Mouse (Mus musculus): ENCODE measurements around the gene Gm20388. TPM values are rescaled to one million over a fixed set of nuclear protein-coding genes. Genes with fewer than 3 reads are reported as not detected.
A peak's percentile ranks its signal among the peaks of the same experiment; 100 is the strongest.

Gm20388 gene
- polyA plus RNA-seq, 1 experiment from 2014 or later = 8.3 TPM

DNA sequence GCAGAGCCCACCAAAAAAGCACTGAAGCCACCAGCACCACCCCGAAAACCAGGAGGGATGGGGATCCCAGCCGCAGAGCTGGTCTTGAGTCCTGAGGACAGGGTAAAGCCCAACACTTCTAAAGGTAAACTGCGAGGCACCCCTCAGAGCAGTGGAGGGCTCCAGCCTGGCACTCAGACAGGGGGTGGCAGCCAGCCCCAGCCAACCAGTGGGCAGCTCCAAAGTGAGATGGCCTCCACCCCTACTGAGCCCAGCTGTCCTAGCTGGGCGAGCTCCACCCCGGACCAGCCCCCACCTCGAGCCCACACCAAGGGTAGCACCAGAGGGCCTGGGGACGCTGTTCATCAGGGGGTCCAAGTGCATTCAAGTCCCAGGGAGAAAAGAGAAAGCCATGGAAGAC is 2359.9 kb downstream of the Gm20388 start:
- no peak for DNase-seq (ENCODE audit: low spot score)
- Histone ChIP-seq H3K4me2 (ENCODE audit: low read length) (no peak overlapping the region), H3K36me3 (ENCODE audit: control insufficient read depth, insufficient read depth, low read length) (no peaks in the 10 kb centered on the region), H3K4me1 (replicated peaks; ENCODE audit: control insufficient read depth, insufficient read depth, low read length) (peaks cover 12% of the 10 kb centered on the region), H3K9ac (ENCODE audit: low read length) (no peak overlapping the region), H3K9me3 (ENCODE audit: control insufficient read depth, low read length) (no peaks in the 10 kb centered on the region), H3K27me3 (replicated peaks; ENCODE audit: control insufficient read depth, insufficient read depth, low read length) (peaks cover 8% of the 10 kb centered on the region; the same call in 1 of the 2 replicates), H3K27ac (ENCODE audit: low read depth) (no peak overlapping the region), H3K4me3 (ENCODE audit: low read depth, low read length) (no peak overlapping the region)
- ATAC-seq (replicated peaks; ENCODE audit: low FRiP score, low TSS enrichment, low read depth) = no peak
- 75% methylated on average over 7 of the region's 7 CpGs for WGBS

DNA sequence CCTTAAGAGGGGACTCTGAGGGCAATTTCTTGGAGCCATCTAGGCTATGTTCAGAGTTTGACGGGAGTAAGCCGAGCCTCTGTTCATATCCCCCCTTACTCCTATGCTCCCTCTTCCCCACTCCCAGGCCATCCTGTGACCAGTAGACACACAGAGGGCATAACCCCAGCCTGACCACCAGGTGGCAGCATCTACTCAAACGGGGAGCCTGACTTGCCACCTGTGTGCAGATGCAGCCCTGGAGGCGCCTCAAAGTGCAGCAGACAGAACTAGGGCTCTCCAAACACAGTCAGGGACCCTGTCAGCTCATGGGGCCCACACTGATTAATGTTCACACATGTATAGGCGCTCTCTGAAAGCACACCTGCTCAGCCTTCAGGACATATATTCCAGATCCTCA is 2362.5 kb downstream of the Gm20388 start:
- Histone ChIP-seq H3K4me2 (ENCODE audit: low read length) (no peak overlapping the region), H3K4me3 (ENCODE audit: low read depth, low read length) (no peak overlapping the region), H3K9ac (ENCODE audit: low read length) (no peak overlapping the region), H3K27me3 (replicated peaks; ENCODE audit: control insufficient read depth, insufficient read depth, low read length) (peaks cover 8% of the 10 kb centered on the region; the same call in 1 of the 2 replicates), H3K27ac (ENCODE audit: low read depth) (no peak overlapping the region), H3K36me3 (ENCODE audit: control insufficient read depth, insufficient read depth, low read length) (no peaks in the 10 kb centered on the region), H3K4me1 (replicated peaks; ENCODE audit: control insufficient read depth, insufficient read depth, low read length) (peaks cover 12% of the 10 kb centered on the region), H3K9me3 (ENCODE audit: control insufficient read depth, low read length) (no peaks in the 10 kb centered on the region)
- DNase-seq (ENCODE audit: low spot score) = peak; percentile 92
- WGBS = 10% methylated on average over 5 of the region's 5 CpGs
- peak; percentile 72 for ATAC-seq (replicated peaks; ENCODE audit: low FRiP score, low TSS enrichment, low read depth)

DNA sequence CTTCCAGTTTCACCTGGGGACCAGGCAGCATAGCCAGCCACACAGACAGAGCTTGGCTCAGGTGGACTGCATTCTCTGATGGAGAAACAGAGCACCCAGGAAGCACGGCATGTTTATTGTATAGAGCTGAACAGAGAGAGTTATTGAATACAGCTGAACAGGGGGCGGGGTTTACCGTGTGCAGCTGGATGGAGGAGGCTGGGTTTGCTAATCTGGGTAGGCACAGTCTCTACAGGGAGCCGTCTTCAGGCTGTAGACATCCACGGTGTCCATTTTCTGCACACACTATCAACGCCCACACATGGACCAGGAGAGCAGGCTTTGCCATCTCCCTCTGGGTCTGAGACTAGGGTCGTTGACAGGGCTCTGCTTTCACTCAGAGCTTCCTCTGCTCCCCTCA is 2363.2 kb downstream of the Gm20388 start:
- Histone ChIP-seq H3K4me3 (ENCODE audit: low read depth, low read length) (no peak overlapping the region), H3K9ac (ENCODE audit: low read length) (no peak overlapping the region), H3K27me3 (replicated peaks; ENCODE audit: control insufficient read depth, insufficient read depth, low read length) (peaks cover 8% of the 10 kb centered on the region; the same call in 1 of the 2 replicates), H3K4me1 (replicated peaks; ENCODE audit: control insufficient read depth, insufficient read depth, low read length) (peaks cover 11% of the 10 kb centered on the region), H3K27ac (ENCODE audit: low read depth) (no peak overlapping the region), H3K4me2 (ENCODE audit: low read length) (no peak overlapping the region), H3K36me3 (ENCODE audit: control insufficient read depth, insufficient read depth, low read length) (no peaks in the 10 kb centered on the region), H3K9me3 (ENCODE audit: control insufficient read depth, low read length) (no peaks in the 10 kb centered on the region)
- WGBS = 33% methylated on average over 7 of the region's 7 CpGs
- ATAC-seq (replicated peaks; ENCODE audit: low FRiP score, low TSS enrichment, low read depth) (peak; percentile 13; the same call in 1 of the 2 replicates), DNase-seq (ENCODE audit: low spot score) (no peak)

DNA sequence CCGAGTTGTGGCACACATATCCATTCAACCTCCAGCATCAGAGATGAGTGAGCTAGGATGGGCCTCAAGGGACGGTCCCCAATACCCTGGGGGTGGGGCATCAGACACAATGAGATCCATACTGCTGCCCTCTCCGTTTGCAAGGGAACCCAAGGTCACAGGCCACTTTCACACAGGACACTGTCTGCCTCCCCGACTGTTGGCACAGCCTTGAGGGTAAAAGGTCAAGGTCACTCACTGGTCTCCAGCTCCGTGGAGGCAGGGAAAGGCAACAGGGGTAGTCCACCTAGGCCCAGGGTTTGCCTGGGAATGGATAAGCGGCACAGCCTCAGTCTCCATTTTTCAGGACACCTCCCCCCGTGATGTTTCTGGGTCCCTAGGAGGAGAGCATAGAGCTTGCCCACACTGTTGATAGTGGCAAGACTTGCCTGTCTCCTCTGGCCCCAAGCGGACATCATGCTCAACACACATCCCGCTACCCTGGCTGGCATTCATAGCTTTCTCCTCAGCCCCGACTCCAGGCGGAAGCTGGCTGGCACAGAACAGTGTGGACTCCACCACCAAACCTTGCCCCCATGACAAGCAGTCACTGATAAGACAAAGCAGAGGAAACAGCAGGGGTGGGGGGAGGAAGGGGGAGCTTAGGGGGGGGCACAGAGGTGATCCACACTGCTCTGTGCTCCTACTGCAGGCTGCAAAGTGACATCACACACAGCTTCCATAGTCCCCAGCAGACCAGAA is 2364.2 kb downstream of the Gm20388 start:
- Histone ChIP-seq H3K36me3 (ENCODE audit: control insufficient read depth, insufficient read depth, low read length) (no peaks in the 10 kb centered on the region), H3K27me3 (replicated peaks; ENCODE audit: control insufficient read depth, insufficient read depth, low read length) (peaks cover 7% of the 10 kb centered on the region; the same call in 1 of the 2 replicates), H3K27ac (ENCODE audit: low read depth) (no peak overlapping the region), H3K9ac (ENCODE audit: low read length) (no peak overlapping the region), H3K4me2 (ENCODE audit: low read length) (no peak overlapping the region), H3K4me1 (replicated peaks; ENCODE audit: control insufficient read depth, insufficient read depth, low read length) (peaks cover 6% of the 10 kb centered on the region), H3K4me3 (ENCODE audit: low read depth, low read length) (no peak overlapping the region), H3K9me3 (ENCODE audit: control insufficient read depth, low read length) (no peaks in the 10 kb centered on the region)
- 73% methylated on average over 11 of the region's 11 CpGs for WGBS
- ATAC-seq (replicated peaks; ENCODE audit: low FRiP score, low TSS enrichment, low read depth) (no peak), DNase-seq (ENCODE audit: low spot score) (no peak)

DNA sequence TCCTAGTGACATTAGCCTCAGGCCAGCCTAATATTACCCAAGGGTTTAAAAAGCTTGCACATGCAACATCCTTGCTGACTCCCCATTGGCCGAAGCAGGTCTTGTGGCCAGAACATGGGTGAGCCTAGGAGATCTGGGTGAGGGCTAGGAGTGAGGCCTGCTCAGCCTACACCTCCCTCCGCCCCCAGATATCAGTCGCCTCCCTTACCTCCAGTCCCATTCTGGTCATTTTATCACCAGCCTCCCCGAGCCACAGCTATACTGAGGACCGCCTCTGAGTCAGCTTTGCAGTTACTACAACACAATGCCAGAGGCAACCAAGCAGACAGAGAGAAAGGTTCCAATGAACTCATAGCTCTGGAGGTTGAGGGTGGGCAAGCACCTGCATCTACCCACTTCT is 2365.7 kb downstream of the Gm20388 start:
- Histone ChIP-seq H3K4me2 (ENCODE audit: low read length) (no peak overlapping the region), H3K27ac (ENCODE audit: low read depth) (no peak overlapping the region), H3K36me3 (ENCODE audit: control insufficient read depth, insufficient read depth, low read length) (no peaks in the 10 kb centered on the region), H3K27me3 (replicated peaks; ENCODE audit: control insufficient read depth, insufficient read depth, low read length) (no peaks in the 10 kb centered on the region), H3K9me3 (ENCODE audit: control insufficient read depth, low read length) (no peaks in the 10 kb centered on the region), H3K4me3 (ENCODE audit: low read depth, low read length) (no peak overlapping the region), H3K4me1 (replicated peaks; ENCODE audit: control insufficient read depth, insufficient read depth, low read length) (peaks cover 15% of the 10 kb centered on the region), H3K9ac (ENCODE audit: low read length) (no peak overlapping the region)
- DNase-seq (ENCODE audit: low spot score) (no peak), ATAC-seq (replicated peaks; ENCODE audit: low FRiP score, low TSS enrichment, low read depth) (no peak)
- 91% methylated on average over 5 of the region's 5 CpGs for WGBS

DNA sequence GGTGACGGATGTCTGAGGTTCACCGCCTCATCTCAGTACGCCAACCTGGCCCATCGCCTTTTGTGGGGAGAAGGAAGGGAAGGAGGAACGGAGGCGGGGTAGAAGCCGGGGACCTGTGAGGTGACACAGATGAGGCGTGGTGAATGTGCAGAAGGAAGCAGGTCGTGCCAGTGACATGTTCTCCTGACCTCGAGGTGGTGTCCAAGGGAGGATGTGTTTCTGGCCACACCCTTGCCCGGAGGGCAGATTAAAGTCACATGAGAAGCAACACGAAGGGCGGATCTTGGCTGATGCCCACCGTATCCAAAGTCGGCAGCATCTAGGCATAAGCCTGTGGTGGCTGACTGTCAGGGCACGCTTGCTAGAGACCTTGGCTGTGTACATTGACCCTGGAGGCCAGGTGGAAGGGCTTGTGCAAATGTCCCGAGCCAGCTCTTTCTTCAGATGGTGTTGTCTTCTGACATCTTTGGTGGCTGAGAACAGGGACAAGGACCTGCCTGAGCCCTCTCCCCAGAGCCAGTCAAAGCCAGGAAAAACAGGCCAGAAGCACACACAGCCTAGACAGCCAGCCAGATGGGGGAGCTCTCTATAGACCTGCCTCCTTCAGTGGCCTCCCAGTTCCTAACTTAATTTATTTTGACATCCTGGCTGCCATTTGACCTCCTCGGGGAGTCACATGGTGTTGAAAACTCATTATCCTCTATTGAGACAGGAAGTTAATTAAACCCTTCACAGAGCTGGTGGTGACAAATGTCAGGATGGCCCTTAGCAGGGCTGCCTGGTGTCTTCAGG is 2366.8 kb downstream of the Gm20388 start:
- 76% methylated on average over 18 of the region's 18 CpGs for WGBS
- peaks cover 15% of the 10 kb centered on the region for H3K4me1 ChIP-seq (replicated peaks; ENCODE audit: control insufficient read depth, insufficient read depth, low read length)

DNA sequence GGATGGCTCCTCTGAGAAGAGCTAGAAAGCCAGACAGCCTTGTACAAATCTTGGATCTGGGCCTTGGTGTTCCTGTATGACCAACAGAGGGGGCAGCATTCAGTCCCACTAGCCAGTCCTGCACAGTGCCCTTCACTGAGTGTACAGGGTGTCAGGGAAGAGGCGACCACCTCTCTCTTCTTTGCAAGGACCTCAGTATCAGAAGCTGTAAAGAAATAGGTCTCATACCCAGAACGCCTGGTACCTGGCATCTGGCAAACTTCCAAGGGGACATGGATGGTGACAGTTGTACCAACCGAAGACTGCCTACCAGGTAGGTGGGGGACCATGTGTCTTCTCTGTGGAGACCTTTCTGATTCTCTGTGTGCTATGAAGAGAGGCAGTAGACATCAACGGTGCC is 2369.5 kb downstream of the Gm20388 start:
- Histone ChIP-seq H3K9me3 (ENCODE audit: control insufficient read depth, low read length) (no peaks in the 10 kb centered on the region), H3K4me3 (ENCODE audit: low read depth, low read length) (no peak overlapping the region), H3K36me3 (ENCODE audit: control insufficient read depth, insufficient read depth, low read length) (no peaks in the 10 kb centered on the region), H3K4me2 (ENCODE audit: low read length) (0 out of 2 replicates have a peak overlapping the region, but pooled peaks have one; percentile 56), H3K27ac (ENCODE audit: low read depth) (no peak overlapping the region), H3K27me3 (replicated peaks; ENCODE audit: control insufficient read depth, insufficient read depth, low read length) (peaks cover 20% of the 10 kb centered on the region), H3K9ac (ENCODE audit: low read length) (no peak overlapping the region), H3K4me1 (replicated peaks; ENCODE audit: control insufficient read depth, insufficient read depth, low read length) (peaks cover 28% of the 10 kb centered on the region)
- 67% methylated on average over 4 of the region's 4 CpGs for WGBS
- ATAC-seq (replicated peaks; ENCODE audit: low FRiP score, low TSS enrichment, low read depth) (no peak), DNase-seq (ENCODE audit: low spot score) (no peak)

More for the DNA sequence above, 2366.8 kb downstream of the Gm20388 start:
- no peak overlapping the region for H3K9ac ChIP-seq (ENCODE audit: low read length)
- DNase-seq (ENCODE audit: low spot score) = no peak
- no peaks in the 10 kb centered on the region for H3K9me3 ChIP-seq (ENCODE audit: control insufficient read depth, low read length)
- H3K27ac ChIP-seq (ENCODE audit: low read depth) = no peak overlapping the region
- no peaks in the 10 kb centered on the region for H3K36me3 ChIP-seq (ENCODE audit: control insufficient read depth, insufficient read depth, low read length)
- no peak overlapping the region for H3K4me2 ChIP-seq (ENCODE audit: low read length)
- no peak for ATAC-seq (replicated peaks; ENCODE audit: low FRiP score, low TSS enrichment, low read depth)
- H3K4me3 ChIP-seq (ENCODE audit: low read depth, low read length) = no peak overlapping the region
- H3K27me3 ChIP-seq (replicated peaks; ENCODE audit: control insufficient read depth, insufficient read depth, low read length) = no peaks in the 10 kb centered on the region

DNA sequence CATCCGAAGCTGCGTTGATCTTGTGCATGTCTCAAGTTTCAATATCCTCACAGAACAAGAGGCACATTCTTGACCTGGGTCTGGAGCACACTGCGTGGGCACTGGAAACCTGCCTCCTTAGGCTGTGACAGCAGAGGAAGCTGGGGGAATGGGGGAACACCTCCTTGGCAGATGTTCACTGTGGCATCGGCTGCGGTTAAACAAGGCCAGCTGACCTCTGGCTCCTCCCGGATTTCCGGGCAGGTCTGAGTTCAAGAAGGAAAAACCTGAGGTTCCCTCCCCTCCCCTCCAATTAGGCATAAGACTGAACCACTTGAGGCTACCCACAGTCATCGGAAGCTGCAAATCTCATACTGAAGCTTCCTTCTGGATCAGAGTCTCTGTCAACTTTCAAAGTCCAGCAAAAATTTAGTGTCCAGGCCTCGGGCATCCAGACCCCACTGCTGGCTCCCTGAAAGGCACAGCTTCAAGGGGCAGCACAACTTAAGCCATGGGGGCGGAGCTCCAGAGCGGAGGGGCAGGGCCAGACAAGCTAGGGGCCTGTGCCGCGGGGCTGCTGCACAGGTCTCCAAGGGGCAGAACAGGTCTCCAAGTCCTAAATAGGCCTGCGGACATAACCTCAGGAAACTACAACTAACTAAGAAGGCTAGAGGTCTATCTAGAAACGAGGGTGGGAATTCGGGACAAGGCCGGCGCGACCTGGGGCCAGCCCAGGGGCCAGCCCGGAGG is 2370.1 kb downstream of the Gm20388 start:
- H3K4me1 ChIP-seq (replicated peaks; ENCODE audit: control insufficient read depth, insufficient read depth, low read length) = peaks cover 29% of the 10 kb centered on the region
- H3K4me2 ChIP-seq (ENCODE audit: low read length) = peak overlapping the region; percentile 56
- DNase-seq (ENCODE audit: low spot score) (no peak), ATAC-seq (replicated peaks; ENCODE audit: low FRiP score, low TSS enrichment, low read depth) (peak; percentile 36)
- H3K27ac ChIP-seq (ENCODE audit: low read depth) = peak overlapping the region; percentile 64; the same call in 1 of the 2 replicates
- H3K9me3 ChIP-seq (ENCODE audit: control insufficient read depth, low read length) = no peaks in the 10 kb centered on the region
- H3K4me3 ChIP-seq (ENCODE audit: low read depth, low read length) = peak overlapping the region; percentile 62
- WGBS = 6% methylated on average over 20 of the region's 20 CpGs
- peak overlapping the region; percentile 32 for H3K9ac ChIP-seq (ENCODE audit: low read length)
- H3K36me3 ChIP-seq (ENCODE audit: control insufficient read depth, insufficient read depth, low read length) = no peaks in the 10 kb centered on the region
- H3K27me3 ChIP-seq (replicated peaks; ENCODE audit: control insufficient read depth, insufficient read depth, low read length) = peaks cover 26% of the 10 kb centered on the region
